Mouse (Mus musculus) forebrain, embryonic 16.5 days (tissue): ENCODE measurements at regions not wholly inside any gene's neighbourhood (a gene's known extent, or its start where the extent isn't known, plus 50 kb on each side); places are given as distances from the start of the nearest gene placed in this dataset.
A peak's percentile ranks its signal among the peaks of the same experiment; 100 is the strongest.

Experiments
- ATAC-seq: fragments of 200-750 bp; cut with Nextera tagmentation; 2 replicates; pipeline ENCODE4 v1.8.0; 2017; ENCODE audit warnings: mild to moderate bottlenecking, moderate library complexity
- H3K27ac ChIP-seq: fragments of 300-500 bp; sonication (generic); 2 replicates; pipeline ENCODE4 v1.5.1; 2014; ENCODE audit warnings: low read length, control low read depth
- H3K27me3 ChIP-seq: fragments of 300-500 bp; sonication (generic); replicated peaks from 2 replicates; pipeline ENCODE4 v1.6.1; 2014; ENCODE audit warnings: low read length; ENCODE audit not compliant: control insufficient read depth, insufficient read depth
- H3K36me3 ChIP-seq: fragments of 300-500 bp; sonication (generic); 2 replicates; pipeline ENCODE4 v1.6.1; 2014; ENCODE audit not compliant: control insufficient read depth, insufficient read depth
- H3K4me1 ChIP-seq: fragments of 300-500 bp; sonication (generic); replicated peaks from 2 replicates; pipeline ENCODE4 v1.6.1; 2014; ENCODE audit warnings: low read length; ENCODE audit not compliant: control insufficient read depth, insufficient read depth
- H3K4me2 ChIP-seq: fragments of 300-500 bp; sonication (generic); 2 replicates; pipeline ENCODE4 v1.6.1; 2014; ENCODE audit warnings: mild to moderate bottlenecking, low read length, control low read depth
- H3K4me3 ChIP-seq: fragments of 300-500 bp; sonication (generic); replicated peaks from 2 replicates; pipeline ENCODE4 v1.5.1; 2014; ENCODE audit warnings: mild to moderate bottlenecking, low read length, control low read depth
- H3K9ac ChIP-seq: fragments of 300-500 bp; sonication (generic); replicated peaks from 2 replicates; pipeline ENCODE4 v1.6.1; 2014; ENCODE audit warnings: low read depth, low read length, control low read depth
- H3K9me3 ChIP-seq: fragments of 300-500 bp; sonication (generic); 2 replicates; pipeline ENCODE4 v1.6.1; 2016; ENCODE audit warnings: low read length; ENCODE audit not compliant: control insufficient read depth
- WGBS: fragments of 180-500 bp; shearing (Covaris S2); extraction: QIAGEN DNeasy Blood & Tissue Kit; methylation state at CpG from one replicate; pipeline ENCODE4 v1.1.7; 2014; 5-methylcytosine and 5-hydroxymethylcytosine counted together

DNA sequence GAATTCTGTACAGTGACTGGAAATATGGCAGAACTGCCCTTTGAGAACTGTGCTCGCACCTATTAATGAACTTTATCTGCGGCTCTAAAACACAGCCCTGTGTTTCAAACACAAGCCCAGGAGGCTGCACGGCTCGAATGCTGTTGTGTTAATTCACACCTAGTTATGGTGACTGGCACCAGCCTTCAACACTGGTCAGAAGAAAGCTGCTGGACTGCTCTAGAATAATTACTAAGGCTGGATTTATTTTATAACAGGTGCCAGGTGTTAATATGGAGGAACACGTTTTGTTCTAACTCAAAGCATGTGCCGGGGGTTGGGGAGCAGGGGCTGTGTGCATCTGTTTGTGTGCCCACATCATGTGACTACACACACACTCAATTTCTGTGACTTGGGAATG, 230.8 kb downstream of the Gm4791 start:
- H3K36me3 ChIP-seq, result no peaks in the 10 kb centered on the region
- H3K27me3 ChIP-seq, result no peaks in the 10 kb centered on the region
- H3K9ac ChIP-seq, result no peak overlapping the region
- H3K27ac ChIP-seq, result no peak overlapping the region
- no peak overlapping the region for H3K4me2 ChIP-seq
- WGBS, result 55% methylated on average over 6 of the region's 6 CpGs
- H3K4me3 ChIP-seq, result no peak overlapping the region
- no peaks in the 10 kb centered on the region for H3K9me3 ChIP-seq
- no peak for ATAC-seq
- peaks cover 8% of the 10 kb centered on the region; the same call in 1 of the 2 replicates for H3K4me1 ChIP-seq

DNA sequence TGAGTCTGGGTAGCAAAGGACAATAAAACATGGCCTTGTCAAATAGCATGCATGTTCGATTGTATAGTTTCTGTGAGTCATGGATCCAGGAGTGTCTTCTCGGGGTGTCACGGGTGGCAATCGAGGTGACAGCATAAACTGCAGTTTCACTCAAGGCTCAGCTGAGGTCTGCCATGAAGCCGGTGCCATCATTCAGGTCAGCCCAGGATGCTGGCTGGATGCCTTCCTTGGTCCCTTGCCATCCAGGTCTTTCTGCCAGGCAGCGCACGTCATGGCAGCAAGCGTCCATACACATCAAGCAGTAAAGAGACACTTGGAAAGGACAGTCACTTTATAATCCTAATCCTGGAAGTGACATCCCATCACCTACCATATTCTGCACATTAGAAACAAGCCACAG, 242.4 kb downstream of the Gm4791 start:
- ATAC-seq, result no peak

GRCm38 (mm10) chr9:47242051-47242450, 243.5 kb downstream of the Gm4791 start:
- no peak overlapping the region for H3K4me2 ChIP-seq
- ATAC-seq, result no peak
- WGBS, result 92% methylated on average over 6 of the region's 6 CpGs
- no peaks in the 10 kb centered on the region for H3K36me3 ChIP-seq
- H3K9me3 ChIP-seq, result no peaks in the 10 kb centered on the region
- no peak overlapping the region for H3K4me3 ChIP-seq
- no peaks in the 10 kb centered on the region for H3K27me3 ChIP-seq
- H3K27ac ChIP-seq, result no peak overlapping the region
- H3K4me1 ChIP-seq, result no peaks in the 10 kb centered on the region
- no peak overlapping the region for H3K9ac ChIP-seq

More for the DNA sequence above, 242.4 kb downstream of the Gm4791 start:
- Histone ChIP-seq H3K4me1 (no peaks in the 10 kb centered on the region), H3K4me2 (no peak overlapping the region), H3K27me3 (no peaks in the 10 kb centered on the region), H3K9me3 (no peaks in the 10 kb centered on the region), H3K4me3 (no peak overlapping the region), H3K9ac (no peak overlapping the region), H3K27ac (no peak overlapping the region), H3K36me3 (no peaks in the 10 kb centered on the region)
- 73% methylated on average over 8 of the region's 8 CpGs for WGBS

DNA sequence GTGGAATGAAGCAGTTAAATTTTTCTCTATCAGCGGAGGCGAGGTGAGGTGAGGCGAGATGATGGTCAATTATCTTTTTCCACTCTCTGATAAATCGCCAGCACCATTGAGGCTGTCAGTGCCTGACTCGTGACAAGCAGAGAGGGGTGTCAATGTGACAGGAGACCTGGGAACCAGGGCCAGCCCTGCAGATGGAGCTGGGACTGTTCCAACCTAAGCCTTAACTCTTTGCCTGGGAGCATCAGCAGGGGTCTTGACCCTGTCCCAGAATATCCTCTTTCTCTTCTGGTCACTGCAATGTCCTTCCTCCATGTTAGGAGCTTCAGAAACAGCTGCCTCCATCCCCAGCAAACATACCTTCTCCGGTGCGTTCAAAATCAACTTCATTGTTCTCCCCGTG, 244.0 kb downstream of the Gm4791 start:
- no peak overlapping the region for H3K4me3 ChIP-seq
- ATAC-seq, result no peak

DNA sequence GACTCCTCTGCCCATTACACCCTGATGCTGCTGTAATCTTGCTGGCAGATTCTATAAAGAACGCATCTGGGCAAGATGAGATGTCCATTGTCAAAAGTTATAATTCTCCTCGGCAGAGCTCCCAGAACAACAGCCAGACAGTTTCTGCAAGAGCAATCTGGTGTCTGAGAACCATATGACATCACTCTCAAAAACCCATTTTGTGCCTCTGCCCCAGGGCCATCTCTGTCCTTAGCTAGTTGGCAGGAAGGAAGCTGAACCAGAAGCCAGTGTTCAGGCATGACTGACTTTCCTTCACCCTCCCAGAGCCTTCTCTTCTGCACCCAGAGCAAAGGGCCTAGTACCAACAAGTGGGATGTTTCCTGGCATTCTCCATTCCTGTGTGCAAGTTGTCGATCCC, 250.5 kb downstream of the Gm4791 start:
- no peak overlapping the region for H3K27ac ChIP-seq
- no peak overlapping the region for H3K4me2 ChIP-seq
- H3K4me1 ChIP-seq, result no peaks in the 10 kb centered on the region
- peaks cover 3% of the 10 kb centered on the region; the same call in 1 of the 2 replicates for H3K9me3 ChIP-seq
- WGBS, result 75% methylated on average over 3 of the region's 3 CpGs
- no peak for ATAC-seq
- no peak overlapping the region for H3K4me3 ChIP-seq
- H3K36me3 ChIP-seq, result no peaks in the 10 kb centered on the region
- H3K27me3 ChIP-seq, result no peaks in the 10 kb centered on the region
- H3K9ac ChIP-seq, result no peak overlapping the region

More for the DNA sequence above, 244.0 kb downstream of the Gm4791 start:
- Histone ChIP-seq H3K36me3 (no peaks in the 10 kb centered on the region), H3K4me2 (no peak overlapping the region), H3K4me1 (no peaks in the 10 kb centered on the region), H3K9me3 (no peaks in the 10 kb centered on the region), H3K9ac (no peak overlapping the region), H3K27me3 (no peaks in the 10 kb centered on the region), H3K27ac (no peak overlapping the region)
- WGBS, result 67% methylated on average over 8 of the region's 8 CpGs

GRCm38 (mm10) chr9:47251160-47251559, 252.6 kb downstream of the Gm4791 start:
- H3K4me3 ChIP-seq, result no peak overlapping the region
- no peak overlapping the region for H3K27ac ChIP-seq
- H3K9ac ChIP-seq, result no peak overlapping the region
- no peaks in the 10 kb centered on the region for H3K27me3 ChIP-seq
- no peak for ATAC-seq
- H3K36me3 ChIP-seq, result no peaks in the 10 kb centered on the region
- H3K4me2 ChIP-seq, result no peak overlapping the region
- whole genome bisulfite sequencing, result 95% methylated on average over 2 of the region's 2 CpGs
- H3K4me1 ChIP-seq, result no peaks in the 10 kb centered on the region
- H3K9me3 ChIP-seq, result peaks cover 3% of the 10 kb centered on the region; the same call in 1 of the 2 replicates

GRCm38 (mm10) chr9:47253836-47254657, 255.5 kb downstream of the Gm4791 start:
- Histone ChIP-seq H3K4me1 (no peaks in the 10 kb centered on the region), H3K9me3 (peaks cover 3% of the 10 kb centered on the region; the same call in 1 of the 2 replicates), H3K36me3 (no peaks in the 10 kb centered on the region), H3K4me3 (no peak overlapping the region), H3K9ac (no peak overlapping the region), H3K27ac (no peak overlapping the region), H3K27me3 (no peaks in the 10 kb centered on the region), H3K4me2 (no peak overlapping the region)
- WGBS, result 49% methylated on average over 13 of the region's 13 CpGs
- ATAC-seq, result no peak

- 10% methylated on average over 9 of the region's 9 CpGs for WGBS
- H3K27me3 ChIP-seq, result no peaks in the 10 kb centered on the region
- H3K4me3 ChIP-seq, result no peak overlapping the region
- H3K27ac ChIP-seq, result no peak overlapping the region
- peaks cover 13% of the 10 kb centered on the region for H3K4me1 ChIP-seq
- no peak overlapping the region for H3K4me2 ChIP-seq
- ATAC-seq, result peak; percentile 81
- no peak overlapping the region for H3K9ac ChIP-seq
- H3K9me3 ChIP-seq, result no peaks in the 10 kb centered on the region
- no peaks in the 10 kb centered on the region for H3K36me3 ChIP-seq
These were observed 264.0 kb upstream of the Cadm1 start for GRCm38 (mm10) chr9:47265946-47266490.

DNA sequence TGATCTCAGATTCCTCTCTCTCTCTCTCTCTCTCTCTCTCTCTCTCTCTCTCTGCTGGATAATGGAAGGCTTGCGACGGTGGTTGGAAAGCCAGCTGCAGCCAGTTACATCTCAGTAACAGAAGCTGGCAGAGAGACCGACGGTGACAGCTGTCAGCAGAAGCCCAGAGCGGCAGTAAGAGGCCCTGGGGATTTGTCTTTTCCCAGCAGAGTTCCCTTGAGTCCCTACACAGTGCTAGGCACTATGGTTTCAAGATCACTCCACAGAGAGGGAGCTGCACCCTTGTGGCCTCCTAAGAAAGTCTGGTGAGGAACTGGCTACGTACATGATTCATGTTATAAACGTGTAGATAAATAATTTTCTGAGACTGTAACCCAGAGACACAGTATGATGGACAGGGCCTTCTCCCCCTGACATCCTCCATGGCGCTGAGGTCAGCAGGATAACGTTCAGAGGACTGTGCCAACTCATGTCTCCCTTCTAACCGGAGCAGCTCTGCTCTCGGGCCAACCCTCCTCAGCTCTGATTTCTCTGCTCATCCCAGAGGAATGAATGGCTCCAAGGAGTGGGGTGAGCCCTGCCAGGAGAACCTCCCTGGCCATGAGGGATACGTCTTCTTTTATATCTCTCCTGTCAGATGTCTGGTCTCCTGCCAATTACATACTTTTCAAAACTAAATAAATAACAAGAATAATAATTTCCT, 253.5 kb upstream of the Cadm1 start:
- peaks cover 22% of the 10 kb centered on the region for H3K4me1 ChIP-seq
- ATAC-seq, result no peak
- 37% methylated on average over 12 of the region's 12 CpGs for WGBS

More for the DNA sequence above, 253.5 kb upstream of the Cadm1 start:
- Histone ChIP-seq H3K36me3 (no peaks in the 10 kb centered on the region), H3K27ac (no peak overlapping the region), H3K4me2 (no peak overlapping the region), H3K27me3 (no peaks in the 10 kb centered on the region), H3K4me3 (no peak overlapping the region), H3K9me3 (no peaks in the 10 kb centered on the region), H3K9ac (no peak overlapping the region)
